Mouse (Mus musculus) ES-Bruce4 (cell line): ENCODE results near the gene Vezf1. TPM values are rescaled to one million over a fixed set of nuclear protein-coding genes. Genes with fewer than 3 reads are reported as not detected.

ENCODE experiments used
- H3K27ac ChIP-seq: 2 replicates; pipeline ENCODE4 v1.5.1; 2012; ENCODE audit warnings: low read length, inconsistent platforms; ENCODE audit not compliant: insufficient read depth
- H3K27me3 ChIP-seq: 2 replicates; pipeline ENCODE4 v1.6.1; 2012; ENCODE audit warnings: mild to moderate bottlenecking, low read length, inconsistent platforms; ENCODE audit not compliant: control insufficient read depth, poor library complexity, insufficient read depth, severe bottlenecking
- H3K36me3 ChIP-seq: 2 replicates; pipeline ENCODE4 v1.6.1; 2012; ENCODE audit warnings: inconsistent platforms, mild to moderate bottlenecking, low read length, moderate library complexity; ENCODE audit not compliant: control insufficient read depth, poor library complexity, insufficient read depth, severe bottlenecking
- H3K4me1 ChIP-seq: one replicate; pipeline ENCODE4 v1.8.1; 2011; ENCODE audit warnings: low read length; ENCODE audit not compliant: control insufficient read depth, insufficient read depth
- H3K4me3 ChIP-seq: 2 replicates; pipeline ENCODE4 v1.5.1; 2011; ENCODE audit warnings: low read depth, mild to moderate bottlenecking, low read length
- H3K9ac ChIP-seq: 2 replicates; pipeline ENCODE4 v1.6.1; 2012; ENCODE audit warnings: low read depth, mild to moderate bottlenecking, inconsistent platforms; ENCODE audit not compliant: poor library complexity, severe bottlenecking
- H3K9me3 ChIP-seq: replicated peaks from 2 replicates; pipeline ENCODE4 v1.6.1; 2012; ENCODE audit warnings: mild to moderate bottlenecking, low read length, inconsistent platforms; ENCODE audit not compliant: control insufficient read depth, poor library complexity, insufficient read depth, severe bottlenecking
- CTCF ChIP-seq: IDR thresholded peaks from one replicate; pipeline ENCODE4 v1.8.1; 2011; ENCODE audit warnings: low read depth, low read length
- EP300 ChIP-seq: IDR thresholded peaks from 2 replicates; pipeline ENCODE4 v1.6.1; 2011; ENCODE audit warnings: low read depth, low read length; ENCODE audit not compliant: insufficient read depth
- POLR2A ChIP-seq: IDR thresholded peaks from one replicate; pipeline ENCODE4 v1.8.1; 2011; ENCODE audit warnings: low read length; ENCODE audit not compliant: insufficient read depth
- polyA plus RNA-seq: library from polyadenylated mRNA; stranded (reverse); fragments of >200 nt; gene quantifications from 2 replicates; pipeline ENCODE4 v1.2.4, GENCODE M21; 2011; ENCODE audit warnings: low read depth; ENCODE audit not compliant: missing spikeins, insufficient read depth, insufficient read length

Vezf1 gene
- polyA plus RNA-seq, 1 experiment = 44.8 TPM

GRCm38 (mm10) chr11:88071113-88071512, 3.0 kb downstream of the Vezf1 start:
- no peaks in the 10 kb centered on the region for H3K4me1 ChIP-seq
- H3K27ac ChIP-seq = no peak overlapping the region
- TF ChIP-seq POLR2A (no peak), CTCF (no peak), EP300 (no peak)
- no peak overlapping the region for H3K9ac ChIP-seq
- H3K4me3 ChIP-seq = no peak overlapping the region
- peaks cover 11% of the 10 kb centered on the region for H3K27me3 ChIP-seq
- peaks cover 12% of the 10 kb centered on the region for H3K36me3 ChIP-seq
- H3K9me3 ChIP-seq = no peaks in the 10 kb centered on the region

GRCm38 (mm10) chr11:88073343-88073875, 5.3 kb downstream of the Vezf1 start:
- no peak overlapping the region for H3K9ac ChIP-seq
- H3K4me1 ChIP-seq = no peaks in the 10 kb centered on the region
- TF ChIP-seq CTCF = no peak
- TF ChIP-seq EP300 = no peak
- no peak for TF ChIP-seq POLR2A
- no peaks in the 10 kb centered on the region for H3K9me3 ChIP-seq
- no peak overlapping the region for H3K4me3 ChIP-seq
- H3K27ac ChIP-seq = no peak overlapping the region
- peaks cover 10% of the 10 kb centered on the region for H3K27me3 ChIP-seq
- H3K36me3 ChIP-seq = peaks cover 28% of the 10 kb centered on the region

GRCm38 (mm10) chr11:88075701-88076100, 7.6 kb downstream of the Vezf1 start:
- Histone ChIP-seq H3K27ac (no peak overlapping the region), H3K9me3 (no peaks in the 10 kb centered on the region), H3K27me3 (no peaks in the 10 kb centered on the region), H3K4me3 (no peak overlapping the region), H3K4me1 (no peaks in the 10 kb centered on the region), H3K9ac (no peak overlapping the region), H3K36me3 (peaks cover 45% of the 10 kb centered on the region)
- TF ChIP-seq POLR2A = no peak
- no peak for TF ChIP-seq EP300
- no peak for TF ChIP-seq CTCF

GRCm38 (mm10) chr11:88076394-88076793, 8.3 kb downstream of the Vezf1 start:
- TF ChIP-seq POLR2A (no peak), CTCF (no peak), EP300 (no peak)
- Histone ChIP-seq H3K4me3 (no peak overlapping the region), H3K27ac (no peak overlapping the region), H3K4me1 (no peaks in the 10 kb centered on the region), H3K36me3 (peaks cover 51% of the 10 kb centered on the region), H3K9ac (no peak overlapping the region), H3K9me3 (no peaks in the 10 kb centered on the region), H3K27me3 (no peaks in the 10 kb centered on the region)

- H3K27ac ChIP-seq = no peak overlapping the region
- H3K4me1 ChIP-seq = peaks cover 4% of the 10 kb centered on the region
- no peak overlapping the region for H3K4me3 ChIP-seq
- no peak overlapping the region for H3K9ac ChIP-seq
- H3K27me3 ChIP-seq = no peaks in the 10 kb centered on the region
- no peaks in the 10 kb centered on the region for H3K9me3 ChIP-seq
- peaks cover 28% of the 10 kb centered on the region for H3K36me3 ChIP-seq
- TF ChIP-seq CTCF (no peak), POLR2A (no peak), EP300 (no peak)
Measured at GRCm38 (mm10) chr11:88083699-88084098, 15.6 kb downstream of the Vezf1 start.

- Histone ChIP-seq H3K27ac (no peak overlapping the region; the same call in 1 of the 2 replicates), H3K36me3 (peaks cover 2% of the 10 kb centered on the region; the same call in 1 of the 2 replicates), H3K4me1 (peaks cover 4% of the 10 kb centered on the region), H3K9me3 (no peaks in the 10 kb centered on the region), H3K4me3 (peak overlapping the region; percentile 41), H3K27me3 (no peaks in the 10 kb centered on the region), H3K9ac (0 out of 2 replicates have a peak overlapping the region, but pooled peaks have one; percentile 27)
- TF ChIP-seq POLR2A (no peak), EP300 (no peak), CTCF (no peak)
Measured at GRCm38 (mm10) chr11:88086737-88087627, 18.9 kb downstream of the Vezf1 start.
